Mouse (Mus musculus) spleen, adult 2 months (tissue): ENCODE data around the gene Zdhhc5. TPM values are rescaled to one million over a fixed set of nuclear protein-coding genes. Genes with fewer than 3 reads are reported as not detected.

Source experiments
- DNase-seq, 2 experiments: peaks; one replicate each; pipeline versions ENCODE4 v3.0.0 to v3.0.0-alpha.2; 2012 to 2021; ENCODE audit warnings: low spot score in 2 of 2, low read depth in 1 of 2
- H3K27ac ChIP-seq: fragments of 200-500 bp; 2 replicates; pipeline ENCODE4 v1.5.1; 2012; ENCODE audit warnings: low read length, inconsistent platforms; ENCODE audit not compliant: insufficient read depth
- H3K27me3 ChIP-seq: fragments of 200-500 bp; 2 replicates; pipeline ENCODE4 v1.6.1; 2012; ENCODE audit warnings: mild to moderate bottlenecking, moderate library complexity, low read length, inconsistent platforms; ENCODE audit not compliant: control insufficient read depth, insufficient read depth
- H3K36me3 ChIP-seq: fragments of 200-500 bp; 2 replicates; pipeline ENCODE4 v1.6.1; 2012; ENCODE audit warnings: mild to moderate bottlenecking, low read length, inconsistent platforms; ENCODE audit not compliant: control insufficient read depth, insufficient read depth
- H3K4me1 ChIP-seq: fragments of 200-500 bp; 2 replicates; pipeline ENCODE4 v1.6.1; 2011; ENCODE audit warnings: inconsistent platforms; ENCODE audit not compliant: control insufficient read depth, insufficient read depth, insufficient read length
- H3K4me3 ChIP-seq: fragments of 200-500 bp; 2 replicates; pipeline ENCODE4 v1.5.1; 2011; ENCODE audit warnings: mild to moderate bottlenecking, inconsistent platforms; ENCODE audit not compliant: insufficient read depth, insufficient read length; ENCODE audit errors: extremely low read depth
- CTCF ChIP-seq: fragments of 200-500 bp; IDR thresholded peaks from 2 replicates; pipeline ENCODE4 v1.5.1; 2011; ENCODE audit warnings: mild to moderate bottlenecking, inconsistent platforms; ENCODE audit not compliant: insufficient read depth, insufficient read length, insufficient replicate concordance; ENCODE audit errors: extremely low read depth
- POLR2A ChIP-seq: fragments of 200-500 bp; IDR thresholded peaks from 2 replicates; pipeline ENCODE4 v1.6.1; 2011; ENCODE audit warnings: low read depth, low read length, inconsistent platforms
- WGBS: fragments of 180-500 bp; shearing (Covaris S2); methylation state at CpG from one replicate; pipeline ENCODE4 v1.1.7; 2018; 5-methylcytosine and 5-hydroxymethylcytosine counted together
- polyA plus RNA-seq: library from polyadenylated mRNA; depleted of rRNA; stranded (reverse); fragments of >200 nt; gene quantifications from 2 replicates; pipeline ENCODE4 v1.2.3, GENCODE M21; 2012

Gene Zdhhc5
- polyA plus RNA-seq, 1 experiment = 24.2 TPM

GRCm38 (mm10) chr2:84757026-84757682, 42.2 kb upstream of the Zdhhc5 start:
- no peak overlapping the region for H3K27ac ChIP-seq
- H3K4me1 ChIP-seq = no peaks in the 10 kb centered on the region
- H3K27me3 ChIP-seq = no peaks in the 10 kb centered on the region
- H3K36me3 ChIP-seq = no peaks in the 10 kb centered on the region
- no peak for DNase-seq
- 64% methylated on average over 7 of the region's 7 CpGs for WGBS
- no peak for TF ChIP-seq CTCF
- H3K4me3 ChIP-seq = no peak overlapping the region

GRCm38 (mm10) chr2:84756245-84756644, 41.3 kb upstream of the Zdhhc5 start:
- Histone ChIP-seq H3K4me1 (no peaks in the 10 kb centered on the region), H3K27me3 (no peaks in the 10 kb centered on the region), H3K27ac (no peak overlapping the region), H3K4me3 (no peak overlapping the region), H3K36me3 (no peaks in the 10 kb centered on the region)
- TF ChIP-seq CTCF (no peak), POLR2A (no peak)
- no peak for DNase-seq
- 84% methylated on average over 5 of the region's 5 CpGs for WGBS

GRCm38 (mm10) chr2:84750115-84750514, 35.1 kb upstream of the Zdhhc5 start:
- TF ChIP-seq POLR2A (no peak), CTCF (no peak)
- Histone ChIP-seq H3K36me3 (no peaks in the 10 kb centered on the region), H3K4me1 (no peaks in the 10 kb centered on the region), H3K27me3 (peaks cover 2% of the 10 kb centered on the region; the same call in 1 of the 2 replicates), H3K27ac (no peak overlapping the region), H3K4me3 (no peak overlapping the region)
- 72% methylated on average over 6 of the region's 6 CpGs for WGBS
- no peak for DNase-seq

GRCm38 (mm10) chr2:84744126-84744525, 29.1 kb upstream of the Zdhhc5 start:
- DNase-seq = no peak
- H3K4me1 ChIP-seq = peaks cover 10% of the 10 kb centered on the region; the same call in 1 of the 2 replicates
- no peak overlapping the region; the same call in 1 of the 2 replicates for H3K27ac ChIP-seq
- WGBS = 42% methylated on average over 10 of the region's 10 CpGs
- no peaks in the 10 kb centered on the region for H3K36me3 ChIP-seq
- peak overlapping the region; percentile 60; the same call in 1 of the 2 replicates for H3K4me3 ChIP-seq
- no peak for TF ChIP-seq POLR2A
- TF ChIP-seq CTCF = no peak
- peaks cover 14% of the 10 kb centered on the region for H3K27me3 ChIP-seq

- Histone ChIP-seq H3K36me3 (no peaks in the 10 kb centered on the region), H3K4me3 (peak within 1 kb of the TSS; percentile 60), H3K27ac (peak within 1 kb of the TSS; percentile 66), H3K4me1 (peaks cover 10% of the 10 kb centered on the region; the same call in 1 of the 2 replicates), H3K27me3 (peaks cover 14% of the 10 kb centered on the region)
- WGBS = under 1% methylated on average over 25 of the region's 25 CpGs
- no peak for DNase-seq
- TF ChIP-seq POLR2A (no peak), CTCF (no peak)
These were observed 28.6 kb upstream of the Zdhhc5 start, which contains the start of gene Gm19426 for GRCm38 (mm10) chr2:84743561-84743960. Gene Gm19426, minus strand, starts transcription at chr2:84743655.

- TF ChIP-seq CTCF = no peak
- no peak for TF ChIP-seq POLR2A
- DNase-seq = no peak
- Histone ChIP-seq H3K27me3 (peaks cover 15% of the 10 kb centered on the region), H3K27ac (no peak overlapping the region), H3K36me3 (no peaks in the 10 kb centered on the region), H3K4me3 (peak overlapping the region; percentile 60; the same call in 1 of the 2 replicates), H3K4me1 (peaks cover 10% of the 10 kb centered on the region; the same call in 1 of the 2 replicates)
- 17% methylated on average over 26 of the region's 26 CpGs for WGBS
These were observed 27.7 kb upstream of the Zdhhc5 start for GRCm38 (mm10) chr2:84742451-84743283.
